7 mouse cellular contexts compared by ENCODE assay signal in genomic region chr14:17659031-17659430, GRCm38 (mm10). TPM values are rescaled to one million over a fixed set of nuclear protein-coding genes. Genes with fewer than 3 reads are reported as not detected.
DNase-seq lines count a peak whose midpoint lies in the region; ATAC-seq and TF ChIP-seq lines count a peak whose summit lies in the region.

No protein-coding gene starts in this region.

- WGBS in embryonic facial prominence, embryonic 12.5 days: 0% methylated on average over 9 of the region's 10 CpGs
- WGBS in heart, adult 2 months: under 1% methylated on average over 10 of the region's 10 CpGs
- WGBS in kidney, adult 2 months: 2% methylated on average over 10 of the region's 10 CpGs
- under 1% methylated on average over 10 of the region's 10 CpGs for WGBS in limb, embryonic 10.5 days
- WGBS in midbrain, embryonic 11.5 days: under 1% methylated on average over 9 of the region's 10 CpGs

- H3K36me3 ChIP-seq in embryonic facial prominence, embryonic 12.5 days: no peaks in the 10 kb centered on the region
- H3K36me3 ChIP-seq in heart, adult 2 months (ENCODE audit: control insufficient read depth, insufficient read depth, low read length): peaks cover 4% of the 10 kb centered on the region
- H3K36me3 ChIP-seq in kidney, adult 2 months (ENCODE audit: control insufficient read depth, insufficient read depth, low read length): no peaks in the 10 kb centered on the region
- H3K36me3 ChIP-seq in limb, embryonic 10.5 days: no peaks in the 10 kb centered on the region
- no peaks in the 10 kb centered on the region for H3K36me3 ChIP-seq in midbrain, embryonic 11.5 days (ENCODE audit: control insufficient read depth, insufficient read depth, low read length)

- H3K9me3 ChIP-seq in embryonic facial prominence, embryonic 12.5 days: no peaks in the 10 kb centered on the region
- H3K9me3 ChIP-seq in limb, embryonic 10.5 days (replicated peaks): no peaks in the 10 kb centered on the region
- H3K9me3 ChIP-seq in midbrain, embryonic 11.5 days (ENCODE audit: control insufficient read depth, low read length): no peaks in the 10 kb centered on the region

- H3K27ac ChIP-seq in embryonic facial prominence, embryonic 12.5 days: no peak overlapping the region
- peak overlapping the region; percentile 91 for H3K27ac ChIP-seq in heart, adult 2 months
- H3K27ac ChIP-seq in kidney, adult 2 months (ENCODE audit: insufficient read depth, low read depth, low read length): peak overlapping the region; percentile 71
- no peak overlapping the region for H3K27ac ChIP-seq in limb, embryonic 10.5 days
- H3K27ac ChIP-seq in midbrain, embryonic 11.5 days (ENCODE audit: low read depth, low read length): no peak overlapping the region

- peak overlapping the region; percentile 66 for H3K4me3 ChIP-seq in embryonic facial prominence, embryonic 12.5 days
- peak overlapping the region; percentile 82 for H3K4me3 ChIP-seq in heart, adult 2 months
- peak overlapping the region; percentile 98 for H3K4me3 ChIP-seq in kidney, adult 2 months (ENCODE audit: insufficient read depth, low read depth, low read length)
- H3K4me3 ChIP-seq in limb, embryonic 10.5 days: peak overlapping the region; percentile 70
- H3K4me3 ChIP-seq in midbrain, embryonic 11.5 days (ENCODE audit: low read depth, low read length): peak overlapping the region; percentile 60

- 0 out of 2 replicates have a peak, but pooled peaks have one; percentile 32 for TF ChIP-seq POLR2A in heart, adult 2 months (IDR thresholded peaks at IDR 0.05; ENCODE audit: insufficient read depth, low read depth, low read length)
- TF ChIP-seq POLR2A in kidney, adult 2 months (IDR thresholded peaks at IDR 0.05; ENCODE audit: low read depth, low read length): no peak

- TF ChIP-seq EP300 in heart, adult 2 months (IDR thresholded peaks at IDR 0.05; ENCODE audit: insufficient read depth, low read depth, low read length): no peak

- peak; percentile 68 for TF ChIP-seq CTCF in heart, adult 2 months (IDR thresholded peaks at IDR 0.05)
- TF ChIP-seq CTCF in kidney, adult 2 months (conservative IDR thresholded peaks at IDR 0.05; ENCODE audit: insufficient read depth, insufficient read length, low read depth, low read length): peak; percentile 62

- H3K4me1 ChIP-seq in embryonic facial prominence, embryonic 12.5 days: peaks cover 8% of the 10 kb centered on the region
- H3K4me1 ChIP-seq in heart, adult 2 months (ENCODE audit: control insufficient read depth, insufficient read depth, low read length): no peaks in the 10 kb centered on the region
- no peaks in the 10 kb centered on the region; the same call in 1 of the 2 replicates for H3K4me1 ChIP-seq in kidney, adult 2 months (ENCODE audit: control insufficient read depth, insufficient read depth, low read length)
- H3K4me1 ChIP-seq in limb, embryonic 10.5 days: peaks cover 21% of the 10 kb centered on the region
- H3K4me1 ChIP-seq in midbrain, embryonic 11.5 days (ENCODE audit: control insufficient read depth, insufficient read depth, low read length): no peaks in the 10 kb centered on the region

- no peak overlapping the region for H3K9ac ChIP-seq in embryonic facial prominence, embryonic 12.5 days
- H3K9ac ChIP-seq in heart, adult 2 months (ENCODE audit: low read depth, low read length): peak overlapping the region; percentile 53
- no peak overlapping the region for H3K9ac ChIP-seq in midbrain, embryonic 11.5 days (ENCODE audit: low read length)

- peak; percentile 81 for DNase-seq in adrenal gland, postnatal 25 days
- DNase-seq in heart, adult 2 months: peak; percentile 77 to 87
- peak; percentile 95 for DNase-seq in kidney, adult 2 months
- peak; percentile 79 for DNase-seq in limb, embryonic 10.5 days (ENCODE audit: low spot score)
- peak; percentile 95 for DNase-seq in midbrain, embryonic 11.5 days (ENCODE audit: low spot score, missing footprints)
- peak; percentile 81 for DNase-seq in right cerebral cortex, postnatal 4 days

- intact Hi-C loops in heart, adult 2 months (cut with DNase I): loop anchor here (2.0 to 10.0 kb wide), 3 partner anchors 252 to 506 kb away; no protein-coding TSS in a partner anchor

- peak overlapping the region; percentile 99 for H3K4me2 ChIP-seq in embryonic facial prominence, embryonic 12.5 days (replicated peaks)
- H3K4me2 ChIP-seq in midbrain, embryonic 11.5 days: peak overlapping the region; percentile 78

- H3K79me2 ChIP-seq in heart, adult 2 months (replicated peaks; ENCODE audit: control insufficient read depth, insufficient read depth, low read length): no peaks in the 10 kb centered on the region

- H3K27me3 ChIP-seq in embryonic facial prominence, embryonic 12.5 days: peaks cover 17% of the 10 kb centered on the region
- H3K27me3 ChIP-seq in heart, adult 2 months (ENCODE audit: control insufficient read depth, insufficient read depth, low read length): no peaks in the 10 kb centered on the region; the same call in 1 of the 2 replicates
- H3K27me3 ChIP-seq in kidney, adult 2 months (replicated peaks; ENCODE audit: control insufficient read depth, insufficient read depth, low read length): no peaks in the 10 kb centered on the region
- H3K27me3 ChIP-seq in limb, embryonic 10.5 days (ENCODE audit: low read depth, poor library complexity, severe bottlenecking): peaks cover 42% of the 10 kb centered on the region
- peaks cover 5% of the 10 kb centered on the region; the same call in 1 of the 2 replicates for H3K27me3 ChIP-seq in midbrain, embryonic 11.5 days (ENCODE audit: control insufficient read depth, insufficient read depth, low read length)

- ATAC-seq in embryonic facial prominence, embryonic 12.5 days (ENCODE audit: insufficient number of reproducible peaks, insufficient read depth, low FRiP score, low TSS enrichment): peak; percentile 71; the same call in 1 of the 2 replicates
- ATAC-seq in midbrain, embryonic 11.5 days (ENCODE audit: low FRiP score): no peak; the same call in 1 of the 2 replicates

RNA-seq across cellular contexts. Expression of gene Thrb, which starts 1.0 kb away (rescaled TPM):
- 77.2 and 125 TPM in 2 replicates for total RNA-seq in adrenal gland, postnatal 25 days (2021)
- 3.0 and 4.1 TPM in 2 replicates for polyA plus RNA-seq in embryonic facial prominence, embryonic 12.5 days (2016; fragmentation: Nextera tagmentation; extraction: Ambion mirVana)
- total RNA-seq in heart, adult 2 months (2021): 10 to 100 TPM; 27.5 to 28.1 TPM
- 7.7 and 10.6 TPM in 2 replicates for polyA plus RNA-seq in heart, adult 2 months (2012; rRNA removed)
- polyA plus RNA-seq in kidney, adult 2 months (2012; rRNA removed): 11.2 and 12.8 TPM in 2 replicates
- polyA plus RNA-seq in limb, embryonic 10.5 days (2016; fragmentation: Nextera tagmentation; extraction: Ambion mirVana): 0.23 and 0.38 TPM in 2 replicates
- polyA plus RNA-seq in midbrain, embryonic 11.5 days (2014; fragmentation: Nextera tagmentation; extraction: Ambion mirVana): 0.82 and 1.0 TPM in 2 replicates

Comparison
In these comparisons a context has a peak if more than half of its experiments do, and no peak if none do; other contexts are left out.
1. H3K27ac ChIP-seq: peak in heart, adult 2 months (single experiment) and kidney, adult 2 months (single experiment); none in embryonic facial prominence, embryonic 12.5 days (single experiment), limb, embryonic 10.5 days (single experiment) and midbrain, embryonic 11.5 days (single experiment).
2. Peak in every context shown above with its lines, with median percentiles within 50 percentile points of each other: DNase-seq and H3K4me3 ChIP-seq.